Mouse (Mus musculus) liver, adult 2 months (tissue): ENCODE measurements at regions not wholly inside any gene's neighbourhood (a gene's known extent, or its start where the extent isn't known, plus 50 kb on each side); places are given as distances from the start of the nearest gene placed in this dataset.

ENCODE experiments used
- DNase-seq: peaks from one replicate; pipeline ENCODE4 v3.0.0-alpha.2; 2011; ENCODE audit warnings: low read depth, low spot score; ENCODE audit errors: extremely low read depth
- H3K27ac ChIP-seq: fragments of 200-500 bp; replicated peaks from 2 replicates; pipeline ENCODE4 v1.5.1; 2012; ENCODE audit warnings: low read depth, mild to moderate bottlenecking, control low read depth, inconsistent platforms, low read length; ENCODE audit not compliant: insufficient read depth
- H3K27me3 ChIP-seq: fragments of 200-500 bp; 2 replicates; pipeline ENCODE4 v1.6.1; 2012; ENCODE audit warnings: mild to moderate bottlenecking, moderate library complexity, low read length, inconsistent platforms; ENCODE audit not compliant: control insufficient read depth, insufficient read depth
- H3K36me3 ChIP-seq: fragments of 200-500 bp; 2 replicates; pipeline ENCODE4 v1.6.1; 2012; ENCODE audit warnings: low read length, inconsistent platforms; ENCODE audit not compliant: control insufficient read depth, insufficient read depth
- H3K4me1 ChIP-seq: fragments of 200-500 bp; 2 replicates; pipeline ENCODE4 v1.6.1; 2011; ENCODE audit warnings: low read length; ENCODE audit not compliant: control insufficient read depth, insufficient read depth
- H3K4me3 ChIP-seq: fragments of 200-500 bp; 2 replicates; pipeline ENCODE4 v1.5.1; 2011; ENCODE audit warnings: low read depth, mild to moderate bottlenecking, control low read depth, low read length, moderate library complexity; ENCODE audit not compliant: insufficient read depth
- H3K79me2 ChIP-seq: fragments of 200-500 bp; 2 replicates; pipeline ENCODE4 v1.6.1; 2012; ENCODE audit warnings: inconsistent platforms, mild to moderate bottlenecking, low read length, moderate library complexity; ENCODE audit not compliant: control insufficient read depth, insufficient read depth
- H3K9ac ChIP-seq: fragments of 200-500 bp; 2 replicates; pipeline ENCODE4 v1.6.1; 2012; ENCODE audit warnings: low read depth, mild to moderate bottlenecking, control low read depth, inconsistent platforms, low read length
- CTCF ChIP-seq: fragments of 200-500 bp; IDR thresholded peaks from 2 replicates; pipeline ENCODE4 v1.5.1; 2011; ENCODE audit warnings: low read depth, low read length, control low read depth
- POLR2A ChIP-seq: fragments of 200-500 bp; IDR thresholded peaks from 2 replicates; pipeline ENCODE4 v1.6.1; 2011; ENCODE audit warnings: low read length, control low read depth; ENCODE audit not compliant: insufficient read depth; ENCODE audit errors: extremely low read depth
- WGBS: fragments of 180-500 bp; shearing (Covaris S2); methylation state at CpG from one replicate; pipeline ENCODE4 v1.1.7; 2018; 5-methylcytosine and 5-hydroxymethylcytosine counted together

- Histone ChIP-seq H3K4me1 (no peaks in the 10 kb centered on the region), H3K27ac (no peak overlapping the region), H3K4me3 (no peak overlapping the region), H3K79me2 (no peaks in the 10 kb centered on the region), H3K36me3 (no peaks in the 10 kb centered on the region), H3K9ac (no peak overlapping the region), H3K27me3 (no peaks in the 10 kb centered on the region)
- WGBS = 40% methylated on average over 2 of the region's 2 CpGs
- no peak for TF ChIP-seq POLR2A
- no peak for TF ChIP-seq CTCF
- no peak for DNase-seq
These were observed 116.5 kb downstream of the Matn1 start for GRCm38 (mm10) chr4:131060706-131061105.

GRCm38 (mm10) chr4:131062592-131062991, 118.4 kb downstream of the Matn1 start:
- no peak overlapping the region for H3K9ac ChIP-seq
- H3K27me3 ChIP-seq = no peaks in the 10 kb centered on the region
- no peak for DNase-seq
- H3K27ac ChIP-seq = no peak overlapping the region
- no peaks in the 10 kb centered on the region for H3K36me3 ChIP-seq
- H3K4me3 ChIP-seq = no peak overlapping the region
- no peaks in the 10 kb centered on the region for H3K79me2 ChIP-seq
- TF ChIP-seq POLR2A = no peak
- no peak for TF ChIP-seq CTCF
- WGBS = 57% methylated on average over 4 of the region's 4 CpGs
- no peaks in the 10 kb centered on the region for H3K4me1 ChIP-seq

- Histone ChIP-seq H3K9ac (no peak overlapping the region), H3K79me2 (no peaks in the 10 kb centered on the region), H3K4me3 (no peak overlapping the region), H3K27ac (no peak overlapping the region), H3K27me3 (no peaks in the 10 kb centered on the region), H3K4me1 (no peaks in the 10 kb centered on the region), H3K36me3 (no peaks in the 10 kb centered on the region)
- 79% methylated on average over 8 of the region's 8 CpGs for WGBS
- no peak for TF ChIP-seq CTCF
- no peak for TF ChIP-seq POLR2A
- no peak for DNase-seq
These were observed 122.2 kb downstream of the Matn1 start for GRCm38 (mm10) chr4:131066186-131066939.

- Histone ChIP-seq H3K27me3 (no peaks in the 10 kb centered on the region), H3K27ac (no peak overlapping the region), H3K4me3 (no peak overlapping the region), H3K9ac (no peak overlapping the region), H3K4me1 (no peaks in the 10 kb centered on the region), H3K36me3 (no peaks in the 10 kb centered on the region), H3K79me2 (no peaks in the 10 kb centered on the region)
- DNase-seq = no peak
- TF ChIP-seq CTCF = no peak
- TF ChIP-seq POLR2A = no peak
These were observed 126.4 kb downstream of the Matn1 start for GRCm38 (mm10) chr4:131070566-131070965.

GRCm38 (mm10) chr4:131072623-131073022, 128.4 kb downstream of the Matn1 start:
- Histone ChIP-seq H3K4me1 (no peaks in the 10 kb centered on the region), H3K36me3 (no peaks in the 10 kb centered on the region), H3K27ac (no peak overlapping the region), H3K27me3 (no peaks in the 10 kb centered on the region), H3K9ac (no peak overlapping the region), H3K4me3 (no peak overlapping the region), H3K79me2 (no peaks in the 10 kb centered on the region)
- TF ChIP-seq POLR2A (no peak), CTCF (no peak)
- 90% methylated on average over 2 of the region's 2 CpGs for WGBS
- no peak for DNase-seq

GRCm38 (mm10) chr4:131073420-131073819, 129.2 kb downstream of the Matn1 start:
- WGBS = 35% methylated on average over 8 of the region's 8 CpGs
- no peak for TF ChIP-seq CTCF
- TF ChIP-seq POLR2A = no peak
- H3K27me3 ChIP-seq = no peaks in the 10 kb centered on the region
- no peaks in the 10 kb centered on the region for H3K4me1 ChIP-seq
- H3K27ac ChIP-seq = no peak overlapping the region
- H3K4me3 ChIP-seq = no peak overlapping the region
- no peak for DNase-seq
- H3K36me3 ChIP-seq = no peaks in the 10 kb centered on the region
- H3K79me2 ChIP-seq = no peaks in the 10 kb centered on the region
- H3K9ac ChIP-seq = no peak overlapping the region
